Mouse (Mus musculus) lung, postnatal 0 days (tissue): ENCODE data around the gene Acly.

Experiments used
- CTCF ChIP-seq: IDR thresholded peaks from 2 replicates; pipeline ENCODE4 v1.5.1; 2016; ENCODE audit warnings: antibody characterized with exemption, mild to moderate bottlenecking
- EP300 ChIP-seq: IDR thresholded peaks from 2 replicates; pipeline ENCODE4 v1.6.1; 2016; ENCODE audit warnings: antibody characterized with exemption, mild to moderate bottlenecking, control low read depth

DNA sequence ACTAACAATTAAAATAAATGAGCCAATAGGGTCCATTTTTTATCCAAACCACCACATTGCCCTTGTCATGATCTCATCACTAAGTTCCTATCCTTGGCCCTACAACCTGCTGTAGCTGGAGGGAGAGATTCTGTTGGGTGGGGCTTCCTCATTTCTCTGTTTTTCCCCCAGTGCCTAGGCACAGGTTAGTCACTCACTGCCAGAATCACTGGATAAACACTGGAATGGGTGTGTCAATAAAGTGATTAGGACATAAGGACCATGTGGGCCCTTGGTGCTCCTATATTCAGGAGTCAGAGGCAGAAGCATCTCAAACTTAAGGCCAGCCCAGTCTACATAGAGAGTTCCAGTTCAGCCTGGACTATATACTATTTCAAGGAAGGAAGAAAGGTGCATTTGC is 8.7 kb upstream of the Acly start:
- TF ChIP-seq CTCF: no peak
- TF ChIP-seq EP300: no peak
